Mouse (Mus musculus) inflammation-experienced regulatory T-cells, adult 6 months (primary cell): Measurements from ENCODE around the gene Cdkl4. TPM values are rescaled to one million over a fixed set of nuclear protein-coding genes. Genes with fewer than 3 reads are reported as not detected.

ENCODE experiments used
- ATAC-seq: one replicate; pipeline ENCODE4 v1.8.0; 2017
- polyA plus RNA-seq, 3 experiments: library from polyadenylated mRNA; unstranded; fragments of 100-300 nt; shearing (Covaris generic); gene quantifications; one replicate each; pipeline ENCODE4 v1.2.1; 2017

Gene Cdkl4
- polyA plus RNA-seq, 3 experiments from 2014 or later = 0.79 to 1.3 (median 0.94) TPM

GRCm38 (mm10) chr17:80515956-80516355, 61.7 kb downstream of the Cdkl4 start:
- no peak for ATAC-seq

DNA sequence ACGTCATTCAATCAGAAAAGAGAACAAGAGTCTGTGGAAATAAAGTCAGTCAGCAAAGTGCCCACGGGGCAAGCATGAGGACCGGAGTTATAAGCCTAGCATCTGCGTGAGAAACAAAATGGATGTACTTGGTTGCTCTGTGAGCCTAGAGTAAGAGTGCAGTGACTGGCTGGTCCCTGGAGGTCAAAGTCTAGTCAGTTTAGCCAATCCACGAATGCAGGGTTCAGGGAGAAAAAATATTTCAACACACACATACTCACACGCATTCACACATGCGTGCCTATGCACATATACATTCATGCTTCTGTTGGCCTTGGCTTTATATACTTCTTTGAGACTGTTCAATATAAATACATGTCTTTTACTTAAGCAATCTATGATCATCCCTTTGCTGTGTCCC, 62.1 kb downstream of the Cdkl4 start:
- ATAC-seq = no peak

- no peak for ATAC-seq
Observed at GRCm38 (mm10) chr17:80513766-80514165, 63.8 kb downstream of the Cdkl4 start.

DNA sequence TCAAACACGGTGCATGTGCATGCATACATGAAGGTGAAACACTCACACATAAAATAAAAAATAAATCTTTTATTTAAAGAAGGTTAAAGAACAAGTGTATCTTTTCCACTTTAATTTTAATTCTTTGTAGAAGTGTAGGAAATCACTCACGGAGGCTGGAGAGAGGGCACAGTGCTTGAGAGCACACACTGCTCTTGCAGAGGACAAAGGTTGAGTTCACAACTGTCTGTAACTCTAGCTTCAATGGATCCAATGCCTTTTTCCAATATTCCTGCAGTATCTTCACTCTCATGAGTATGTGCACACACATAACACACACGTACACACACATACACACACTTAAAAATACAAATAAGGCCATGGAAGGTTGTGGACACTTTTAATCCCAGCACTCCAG, 67.2 kb downstream of the Cdkl4 start:
- ATAC-seq = no peak

GRCm38 (mm10) chr17:80509494-80510458, 67.8 kb downstream of the Cdkl4 start:
- no peak for ATAC-seq

DNA sequence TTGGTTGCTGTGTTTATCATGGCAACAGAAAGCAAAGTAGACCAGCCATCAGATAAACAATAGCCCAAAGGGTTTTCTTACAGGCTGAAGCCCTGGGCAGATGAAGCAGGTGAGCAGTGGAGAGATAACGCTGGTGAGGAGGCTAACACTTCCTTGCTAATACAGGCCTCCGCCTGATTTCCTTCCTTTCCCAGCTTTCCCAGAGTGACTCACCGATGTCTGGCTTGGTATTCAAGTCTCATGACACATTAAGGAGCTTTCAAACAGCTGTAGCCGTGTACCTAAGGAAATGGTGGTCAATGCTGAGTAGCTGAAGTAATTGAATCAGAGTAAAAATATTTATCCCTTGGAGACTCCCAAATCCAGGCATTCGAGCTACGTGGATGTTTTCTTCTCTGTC, 71.8 kb downstream of the Cdkl4 start:
- ATAC-seq = no peak

DNA sequence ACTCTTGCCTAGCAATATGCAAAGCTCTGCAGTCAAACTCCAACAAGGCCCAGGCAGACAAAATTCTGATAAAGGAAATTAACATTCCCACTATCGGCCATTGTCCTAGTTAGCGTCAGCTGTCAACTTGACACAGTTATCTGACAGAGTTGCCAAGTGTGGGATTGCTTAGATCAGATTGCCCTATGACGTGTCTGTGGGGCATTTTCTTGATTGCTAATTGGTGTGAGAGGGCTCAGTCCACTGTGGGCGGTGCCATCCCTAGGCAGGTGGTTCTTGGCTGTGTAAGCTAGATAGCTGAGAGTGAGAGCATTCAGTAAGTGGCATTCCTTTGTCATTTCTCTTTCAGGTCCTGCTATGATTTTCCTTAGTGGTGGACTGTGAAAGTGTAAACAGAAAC, 72.3 kb downstream of the Cdkl4 start:
- ATAC-seq = no peak

DNA sequence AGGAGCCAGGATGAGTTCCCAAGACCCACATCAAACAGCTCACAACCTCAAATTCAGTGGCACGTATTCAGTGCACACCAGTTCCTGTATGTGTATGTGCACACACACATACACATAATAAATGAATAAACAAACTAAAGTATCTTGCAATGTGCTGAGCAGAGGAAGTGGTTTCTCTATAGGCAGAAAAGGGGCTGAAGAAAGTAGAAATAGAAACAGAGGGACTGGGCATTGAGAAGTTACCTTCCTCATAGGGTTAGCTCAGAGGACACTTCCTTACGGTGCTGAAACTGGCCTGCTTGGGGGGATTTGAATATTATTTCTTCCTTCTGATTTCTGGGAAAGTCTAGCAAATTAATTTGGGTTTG, 75.8 kb downstream of the Cdkl4 start:
- ATAC-seq = peak; percentile 77

DNA sequence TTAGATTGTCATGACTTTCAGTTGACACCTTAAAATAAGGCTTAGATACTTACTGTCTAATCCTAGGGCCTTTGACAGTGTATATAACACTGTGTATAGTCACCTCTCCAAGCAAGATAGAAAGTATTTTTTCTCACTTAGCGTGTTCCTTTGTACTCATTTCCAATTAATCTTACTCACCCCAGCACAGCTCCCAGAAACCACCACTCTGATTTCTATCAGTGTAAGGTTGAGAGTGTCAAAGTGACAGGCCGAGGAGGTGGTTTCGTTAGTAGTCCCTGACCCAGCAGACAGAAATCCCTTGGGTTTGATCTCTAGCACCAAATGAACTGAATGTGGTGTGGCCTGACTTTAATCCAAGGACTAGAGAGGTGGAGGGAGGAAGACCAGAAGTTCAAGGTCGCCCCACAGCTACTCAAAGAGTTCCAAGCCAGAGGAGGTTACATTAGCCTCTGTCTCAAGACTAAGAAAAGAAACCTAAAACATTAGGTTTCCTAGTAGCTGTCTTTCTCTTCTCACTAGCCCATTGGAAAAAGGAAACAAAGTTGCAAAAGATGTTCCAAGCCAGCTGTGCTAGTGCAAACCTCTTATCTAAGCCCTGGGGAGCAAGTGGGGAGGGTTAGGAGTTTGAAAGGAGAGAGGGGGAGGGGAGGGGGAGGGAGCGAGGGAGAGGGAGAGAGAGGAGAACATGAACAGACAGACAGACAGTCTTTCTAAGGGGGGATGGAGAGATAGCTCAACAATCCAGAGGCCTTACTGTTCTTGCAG, 76.4 kb downstream of the Cdkl4 start:
- peak; percentile 28 for ATAC-seq

DNA sequence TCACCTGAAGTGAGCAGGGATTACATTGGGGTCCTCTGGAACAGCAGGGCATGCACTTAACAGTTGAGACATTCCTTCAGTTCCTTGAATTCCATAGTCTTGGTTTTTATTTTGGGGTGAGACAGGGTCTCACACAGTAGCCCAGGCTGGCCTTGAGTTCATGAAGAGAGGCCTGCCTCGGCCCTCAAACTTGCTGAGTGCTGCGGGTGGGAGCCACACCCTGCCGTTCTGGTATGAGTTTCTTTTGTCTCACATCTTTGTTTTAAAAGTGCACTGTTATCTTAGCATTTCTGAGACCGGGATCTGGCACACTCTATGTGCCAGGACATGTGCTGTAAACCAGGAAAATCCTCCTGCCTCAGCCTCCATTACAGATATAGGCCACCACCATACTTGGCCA, 77.6 kb downstream of the Cdkl4 start:
- ATAC-seq = no peak

GRCm38 (mm10) chr17:80498600-80499268, 78.9 kb downstream of the Cdkl4 start:
- no peak for ATAC-seq

- no peak for ATAC-seq
Observed at GRCm38 (mm10) chr17:80497183-80497601, 80.4 kb downstream of the Cdkl4 start.

GRCm38 (mm10) chr17:80496607-80497170, 80.9 kb downstream of the Cdkl4 start:
- ATAC-seq = no peak

DNA sequence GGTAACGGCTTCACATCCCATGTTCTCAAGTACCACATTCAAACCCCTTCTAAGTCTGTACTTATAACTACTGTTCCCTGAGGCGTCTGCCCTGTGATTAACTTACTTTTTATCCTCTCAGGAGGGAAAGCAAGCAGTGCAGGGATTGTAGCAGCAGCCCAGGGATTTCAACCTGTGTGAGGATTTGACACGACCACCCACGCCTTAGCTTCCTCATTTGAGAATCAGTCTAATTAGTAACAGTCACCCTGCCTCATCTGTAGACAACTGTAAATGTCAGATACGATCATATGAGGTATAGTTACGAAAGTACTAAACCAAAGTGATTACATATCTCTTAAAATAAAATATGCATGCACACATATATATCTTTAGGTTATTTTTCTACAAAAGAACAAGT, 81.4 kb downstream of the Cdkl4 start:
- no peak for ATAC-seq

- no peak for ATAC-seq
Observed at GRCm38 (mm10) chr17:80493891-80494290, 83.7 kb downstream of the Cdkl4 start.

DNA sequence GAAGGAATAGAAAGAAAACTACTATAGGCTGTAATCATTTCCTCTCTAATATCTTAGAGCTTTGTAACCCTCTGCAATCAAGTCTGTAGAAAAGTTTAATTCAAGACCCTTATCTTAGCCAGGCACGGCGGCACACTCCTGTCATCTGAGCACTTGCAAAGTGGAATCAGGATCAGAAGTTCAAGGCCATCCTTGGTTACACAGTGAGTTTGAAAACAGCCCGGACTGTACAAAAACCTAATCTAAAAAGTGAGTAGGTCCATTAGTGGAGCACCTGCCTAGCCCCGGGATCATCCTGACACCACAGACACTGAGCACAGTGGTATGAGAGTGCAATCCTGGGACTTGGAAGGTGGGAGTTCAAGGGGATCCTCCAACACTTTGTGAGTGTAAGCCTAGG, 84.8 kb downstream of the Cdkl4 start:
- ATAC-seq = no peak

- ATAC-seq = no peak
Observed at GRCm38 (mm10) chr17:80492274-80492673, 85.3 kb downstream of the Cdkl4 start.

DNA sequence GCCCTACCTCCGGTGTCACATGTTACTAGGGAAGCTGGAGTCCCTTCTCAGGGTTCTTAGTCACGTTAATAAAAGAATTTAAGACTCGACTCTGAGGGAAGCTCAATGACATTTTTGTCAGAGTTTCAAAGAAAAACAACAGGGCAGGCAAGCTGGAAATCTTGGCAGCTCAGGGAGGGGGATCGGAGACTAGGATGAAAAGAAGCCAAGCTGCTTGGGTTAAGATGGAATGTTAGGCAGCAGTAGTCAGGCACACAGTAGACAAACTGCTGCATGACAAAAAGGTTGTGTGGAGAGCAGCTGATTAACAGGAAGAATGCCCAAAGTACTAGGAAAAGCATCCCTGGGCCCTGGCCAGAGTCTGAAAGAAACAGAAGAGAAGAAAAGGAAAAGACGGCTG, 87.4 kb downstream of the Cdkl4 start:
- no peak for ATAC-seq

- ATAC-seq = no peak
Observed at GRCm38 (mm10) chr17:80488918-80489317, 88.7 kb downstream of the Cdkl4 start.

DNA sequence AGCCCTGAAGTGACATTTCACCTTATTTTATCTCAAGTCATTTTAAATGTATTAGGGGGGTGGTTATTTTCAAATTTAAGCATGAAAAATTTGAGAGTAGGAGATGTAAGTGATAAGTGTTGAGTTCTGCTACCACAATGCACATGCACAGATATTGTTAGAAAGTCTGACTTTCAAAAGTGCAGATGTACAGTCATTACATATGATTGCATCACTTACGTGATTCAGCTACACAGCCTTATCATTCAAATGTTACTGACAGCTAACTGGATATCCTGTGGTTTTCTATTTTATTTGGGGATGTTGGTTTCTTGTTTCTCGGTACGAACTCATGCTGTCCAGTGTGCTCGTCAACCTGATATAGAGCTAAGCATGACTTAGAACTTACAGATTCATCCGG, 92.5 kb downstream of the Cdkl4 start:
- ATAC-seq = no peak

GRCm38 (mm10) chr17:80480855-80481224, 96.8 kb downstream of the Cdkl4 start:
- no peak for ATAC-seq

GRCm38 (mm10) chr17:80480031-80480854, 97.4 kb downstream of the Cdkl4 start, which contains the start of gene Sos1:
TSS of gene Sos1 (minus strand) at chr17:80480453.
- peak; percentile 59 for ATAC-seq
